Mouse (Mus musculus) heart, embryonic 16.5 days (tissue): Measurements from ENCODE around the gene Zfp113. TPM values are rescaled to one million over a fixed set of nuclear protein-coding genes. Genes with fewer than 3 reads are reported as not detected.
A peak's percentile ranks its signal among the peaks of the same experiment; 100 is the strongest.
"Not testable (repeated sequence)": the region's sequence is repeated elsewhere in the genome, so short reads cannot be mapped to it uniquely, and the experiment has no call there.

Experiments used
- ATAC-seq: fragments of 200-750 bp; cut with Nextera tagmentation; replicated peaks from 2 replicates; pipeline ENCODE4 v1.8.0; 2017; ENCODE audit warnings: moderate number of reproducible peaks; ENCODE audit not compliant: insufficient read depth, low FRiP score; ENCODE audit errors: extremely low read depth
- H3K27ac ChIP-seq: fragments of 300-500 bp; sonication (generic); 2 replicates; pipeline ENCODE4 v1.5.1; 2014; ENCODE audit warnings: mild to moderate bottlenecking, low read length, control low read depth, moderate library complexity
- H3K27me3 ChIP-seq: fragments of 300-500 bp; sonication (generic); 2 replicates; pipeline ENCODE4 v1.6.1; 2014; ENCODE audit warnings: low read length, mixed read lengths; ENCODE audit not compliant: control insufficient read depth, insufficient read depth
- H3K36me3 ChIP-seq: fragments of 300-500 bp; sonication (generic); 2 replicates; pipeline ENCODE4 v1.6.1; 2014; ENCODE audit not compliant: control insufficient read depth, insufficient read depth
- H3K4me1 ChIP-seq: fragments of 300-500 bp; sonication (generic); 2 replicates; pipeline ENCODE4 v1.6.1; 2014; ENCODE audit warnings: low read length, mixed read lengths; ENCODE audit not compliant: control insufficient read depth, insufficient read depth
- H3K4me2 ChIP-seq: fragments of 300-500 bp; sonication (generic); 2 replicates; pipeline ENCODE4 v1.6.1; 2014; ENCODE audit warnings: low read depth, mild to moderate bottlenecking, control low read depth, low read length
- H3K4me3 ChIP-seq: fragments of 300-500 bp; sonication (generic); 2 replicates; pipeline ENCODE4 v1.5.1; 2014; ENCODE audit warnings: mild to moderate bottlenecking, control low read depth, low read length
- H3K9ac ChIP-seq: fragments of 300-500 bp; sonication (generic); 2 replicates; pipeline ENCODE4 v1.6.1; 2014; ENCODE audit warnings: low read length, control low read depth
- H3K9me3 ChIP-seq: fragments of 300-500 bp; sonication (generic); replicated peaks from 2 replicates; pipeline ENCODE4 v1.6.1; 2016; ENCODE audit warnings: low read length; ENCODE audit not compliant: control insufficient read depth
- WGBS: fragments of 180-500 bp; shearing (Covaris S2); extraction: QIAGEN DNeasy Blood & Tissue Kit; methylation state at CpG from one replicate; pipeline ENCODE4 v1.1.7; 2014; 5-methylcytosine and 5-hydroxymethylcytosine counted together
- microRNA counts: library from miRNA; unstranded; fragments of <30 nt; microRNA quantifications from one replicate; lab custom pipeline; 2016
- microRNA-seq: library from miRNA; unstranded; fragments of <30 nt; microRNA quantifications from one replicate; pipeline ENCODE4, GENCODE M21; 2017
- polyA plus RNA-seq: library from polyadenylated mRNA; unstranded; fragments of >200 nt; fragmentation: Nextera tagmentation; extraction: Ambion mirVana; gene quantifications from 2 replicates; pipeline ENCODE4 v1.2.1, GENCODE M21; 2015

The Zfp113 gene
- polyA plus RNA-seq, 1 experiment from 2014 or later: 11.5 TPM

- not testable (repeated sequence) for H3K27ac ChIP-seq, H3K27me3 ChIP-seq, H3K9me3 ChIP-seq, ATAC-seq, H3K4me1 ChIP-seq, H3K4me2 ChIP-seq, H3K36me3 ChIP-seq, H3K9ac ChIP-seq, H3K4me3 ChIP-seq
- 54% methylated on average over 4 of the region's 4 CpGs for WGBS
Observed at GRCm38 (mm10) chr5:138109847-138110396, 45.6 kb downstream of the Zfp113 start.

GRCm38 (mm10) chr5:138107130-138107529 lies 48.4 kb downstream of the Zfp113 start:
- Histone ChIP-seq H3K27me3 (no peaks in the 10 kb centered on the region), H3K36me3 (peaks cover 19% of the 10 kb centered on the region), H3K4me2 (no peak overlapping the region), H3K27ac (no peak overlapping the region), H3K9ac (no peak overlapping the region), H3K4me3 (no peak overlapping the region), H3K4me1 (no peaks in the 10 kb centered on the region), H3K9me3 (no peaks in the 10 kb centered on the region)
- 66% methylated on average over 3 of the region's 3 CpGs for whole genome bisulfite sequencing
- ATAC-seq: no peak

- Histone ChIP-seq H3K27me3 (no peaks in the 10 kb centered on the region), H3K4me2 (no peak overlapping the region), H3K36me3 (peaks cover 39% of the 10 kb centered on the region), H3K9me3 (no peaks in the 10 kb centered on the region), H3K9ac (no peak overlapping the region), H3K4me3 (no peak overlapping the region), H3K27ac (no peak overlapping the region), H3K4me1 (no peaks in the 10 kb centered on the region)
- no peak for ATAC-seq
- WGBS: 71% methylated on average over 2 of the region's 2 CpGs
Observed at GRCm38 (mm10) chr5:138104976-138105375, 50.6 kb downstream of the Zfp113 start.

GRCm38 (mm10) chr5:138094474-138094873 lies 61.1 kb downstream of the Zfp113 start:
- Histone ChIP-seq H3K36me3 (peaks cover 56% of the 10 kb centered on the region), H3K4me2 (no peak overlapping the region), H3K9ac (no peak overlapping the region), H3K27me3 (no peaks in the 10 kb centered on the region), H3K27ac (no peak overlapping the region), H3K4me3 (no peak overlapping the region), H3K4me1 (no peaks in the 10 kb centered on the region), H3K9me3 (no peaks in the 10 kb centered on the region)
- WGBS: 91% methylated on average over 6 of the region's 6 CpGs
- ATAC-seq: no peak

GRCm38 (mm10) chr5:138092771-138093170 lies 62.8 kb downstream of the Zfp113 start:
- no peak for ATAC-seq
- H3K4me1 ChIP-seq: no peaks in the 10 kb centered on the region
- H3K4me3 ChIP-seq: no peak overlapping the region
- 91% methylated on average over 4 of the region's 4 CpGs for WGBS
- H3K36me3 ChIP-seq: peaks cover 41% of the 10 kb centered on the region
- H3K4me2 ChIP-seq: no peak overlapping the region
- no peak overlapping the region for H3K9ac ChIP-seq
- H3K27ac ChIP-seq: no peak overlapping the region
- no peaks in the 10 kb centered on the region for H3K27me3 ChIP-seq
- H3K9me3 ChIP-seq: no peaks in the 10 kb centered on the region

GRCm38 (mm10) chr5:138090737-138091136 lies 64.8 kb downstream of the Zfp113 start:
- peaks cover 8% of the 10 kb centered on the region for H3K4me1 ChIP-seq
- H3K4me3 ChIP-seq: no peak overlapping the region
- no peak for ATAC-seq
- H3K9me3 ChIP-seq: no peaks in the 10 kb centered on the region
- peaks cover 26% of the 10 kb centered on the region for H3K36me3 ChIP-seq
- 94% methylated on average over 5 of the region's 5 CpGs for WGBS
- H3K27ac ChIP-seq: no peak overlapping the region
- no peaks in the 10 kb centered on the region for H3K27me3 ChIP-seq
- H3K9ac ChIP-seq: no peak overlapping the region
- H3K4me2 ChIP-seq: no peak overlapping the region

- H3K36me3 ChIP-seq: peaks cover 24% of the 10 kb centered on the region
- 78% methylated on average over 3 of the region's 3 CpGs for WGBS
- H3K27ac ChIP-seq: no peak overlapping the region
- H3K4me3 ChIP-seq: no peak overlapping the region
- H3K9ac ChIP-seq: no peak overlapping the region
- peaks cover 8% of the 10 kb centered on the region for H3K4me1 ChIP-seq
- ATAC-seq: no peak
- H3K4me2 ChIP-seq: no peak overlapping the region
- H3K27me3 ChIP-seq: no peaks in the 10 kb centered on the region
- H3K9me3 ChIP-seq: no peaks in the 10 kb centered on the region
Observed at GRCm38 (mm10) chr5:138090271-138090670, 65.3 kb downstream of the Zfp113 start.

MicroRNA genes within 50 kb of the gene (microRNA counts, 519-probe panel; counts per million panel counts)
- microRNA mmu-miR-106b (lab: Ali Mortazavi, UCI): 3,379 counts per million, percentile 87 among the panel's probes with 10 or more counts
- 4,019 counts per million, percentile 93 among the panel's probes with 10 or more counts for microRNA mmu-miR-25 (lab: Ali Mortazavi, UCI)
- 3,286 counts per million, percentile 86 among the panel's probes with 10 or more counts for microRNA mmu-miR-93 (lab: Ali Mortazavi, UCI)

Small RNAs within 50 kb of the gene (microRNA-seq; reads per million reads assigned to microRNA genes)
- gene Mir106b: 3,953 reads per million, percentile 91 among the genes with 10 or more reads in this experiment
- gene Mir25: 379 reads per million, percentile 71 among the genes with 10 or more reads in this experiment
- gene Mir93: 5,976 reads per million, percentile 93 among the genes with 10 or more reads in this experiment

Other genes with a start within 250 kb of the Zfp113 start
- 0.07 and 0.26 TPM in 2 replicates for gene Cyp3a13, start 234.1 kb downstream of the Zfp113 start, polyA plus RNA-seq
- 0.26 TPM in 1 of 2 replicates, not detected in the other for gene Gjc3, start 192.6 kb downstream of the Zfp113 start, polyA plus RNA-seq
- 0.22 TPM in 1 of 2 replicates, not detected in the other for gene Azgp1, start 174.2 kb downstream of the Zfp113 start, polyA plus RNA-seq
- not detected in 2 replicates for gene Smok3a, start 134.5 kb downstream of the Zfp113 start, polyA plus RNA-seq
- not detected in 2 replicates for gene Smok3b, start 134.3 kb downstream of the Zfp113 start, polyA plus RNA-seq
- not detected in 2 replicates for gene Smok3c, start 102.5 kb downstream of the Zfp113 start, polyA plus RNA-seq
- gene Zkscan1, start 70.7 kb downstream of the Zfp113 start, polyA plus RNA-seq: 8.9 and 10.1 TPM in 2 replicates
- gene Zscan21, start 38.8 kb downstream of the Zfp113 start, polyA plus RNA-seq: 37.6 and 42.7 TPM in 2 replicates
- gene Cops6, start 5.3 kb upstream of the Zfp113 start, polyA plus RNA-seq: 280 and 293 TPM in 2 replicates
- 11.6 and 13.0 TPM in 2 replicates for gene Ap4m1, start 16.3 kb upstream of the Zfp113 start, polyA plus RNA-seq
- gene Mcm7, start 16.7 kb upstream of the Zfp113 start, polyA plus RNA-seq: 113 and 126 TPM in 2 replicates
- 58.9 and 59.8 TPM in 2 replicates for gene Taf6, start 31.7 kb upstream of the Zfp113 start, polyA plus RNA-seq
- gene Cnpy4, start 31.7 kb upstream of the Zfp113 start, polyA plus RNA-seq: 22.3 and 23.8 TPM in 2 replicates
- 6.1 and 6.3 TPM in 2 replicates for gene Mblac1, start 38.6 kb upstream of the Zfp113 start, polyA plus RNA-seq
- not detected in 2 replicates for gene Nxpe5, start 70.2 kb upstream of the Zfp113 start, polyA plus RNA-seq
- gene Lamtor4, start 99.7 kb upstream of the Zfp113 start, polyA plus RNA-seq: 71.9 and 79.3 TPM in 2 replicates
- gene BC037034, start 108.3 kb upstream of the Zfp113 start, polyA plus RNA-seq: 2.2 and 3.0 TPM in 2 replicates
- gene Gal3st4, start 117.1 kb upstream of the Zfp113 start, polyA plus RNA-seq: 0.45 and 0.65 TPM in 2 replicates
- 0.09 and 0.10 TPM in 2 replicates for gene Gm43720, start 124.2 kb upstream of the Zfp113 start, polyA plus RNA-seq
- 5.7 and 7.7 TPM in 2 replicates for gene Gpc2, start 124.3 kb upstream of the Zfp113 start, polyA plus RNA-seq
- 2.0 and 2.2 TPM in 2 replicates for gene Stag3, start 124.5 kb upstream of the Zfp113 start, polyA plus RNA-seq
- 0.14 and 0.17 TPM in 2 replicates for gene Pvrig, start 186.2 kb upstream of the Zfp113 start, polyA plus RNA-seq